Mouse (Mus musculus): ENCODE data around the gene Slc8b1.

Gene Slc8b1

GRCm38 (mm10) chr5:120568336-120568768 lies 57.4 kb downstream of the Slc8b1 start:
- peak; percentile 86 to 89 for DNase-seq

DNA sequence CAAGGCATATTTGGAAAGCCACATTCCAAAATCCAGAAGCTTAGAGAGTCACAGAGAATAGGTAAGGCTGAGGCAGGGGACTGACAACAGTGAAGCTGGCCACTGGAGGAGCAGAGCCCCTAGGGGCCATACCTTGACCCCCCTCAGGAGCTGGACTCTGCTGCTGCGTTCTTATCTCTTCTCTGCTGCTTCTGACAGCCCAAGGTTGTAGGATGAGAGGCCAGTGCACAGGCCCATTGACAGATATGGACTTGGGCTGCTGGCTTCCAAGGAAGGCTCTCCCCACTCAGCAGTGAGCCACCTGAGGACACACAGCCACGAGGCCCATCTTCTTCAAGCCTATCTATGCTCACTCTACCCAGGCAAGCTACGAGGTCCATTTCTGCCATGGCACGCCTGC lies 58.0 kb downstream of the Slc8b1 start:
- DNase-seq, result no peak

GRCm38 (mm10) chr5:120569791-120570190 lies 58.8 kb downstream of the Slc8b1 start:
- no peak for DNase-seq

DNA sequence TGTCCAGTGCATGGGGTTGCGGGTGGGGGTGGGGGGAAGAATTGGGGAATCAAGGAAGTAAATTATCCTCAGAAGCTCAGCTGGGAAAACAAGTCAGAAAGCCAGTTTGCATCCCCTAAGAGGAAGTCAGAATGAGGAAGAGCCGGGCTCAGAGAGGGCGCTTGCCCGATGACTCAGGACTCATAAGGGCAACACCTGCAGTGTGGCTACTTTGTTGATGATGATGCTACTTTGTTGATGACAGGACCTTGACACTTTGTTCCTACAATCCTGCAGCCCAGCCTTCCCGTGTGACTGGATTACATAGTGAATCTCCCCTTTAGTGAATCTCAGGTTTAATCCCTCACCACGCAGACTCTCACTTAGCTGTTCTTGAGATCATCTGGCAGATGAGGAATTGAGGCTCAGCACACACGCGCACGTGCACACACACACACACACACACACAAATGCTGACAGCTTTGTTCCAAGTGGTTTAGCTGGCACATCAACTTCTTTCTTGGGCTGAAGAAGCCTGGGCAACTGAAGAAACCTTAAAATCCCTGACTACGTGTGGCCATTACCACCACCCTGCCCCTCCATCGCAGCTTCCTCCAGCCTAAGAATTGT lies 59.4 kb downstream of the Slc8b1 start:
- no peak for DNase-seq

DNA sequence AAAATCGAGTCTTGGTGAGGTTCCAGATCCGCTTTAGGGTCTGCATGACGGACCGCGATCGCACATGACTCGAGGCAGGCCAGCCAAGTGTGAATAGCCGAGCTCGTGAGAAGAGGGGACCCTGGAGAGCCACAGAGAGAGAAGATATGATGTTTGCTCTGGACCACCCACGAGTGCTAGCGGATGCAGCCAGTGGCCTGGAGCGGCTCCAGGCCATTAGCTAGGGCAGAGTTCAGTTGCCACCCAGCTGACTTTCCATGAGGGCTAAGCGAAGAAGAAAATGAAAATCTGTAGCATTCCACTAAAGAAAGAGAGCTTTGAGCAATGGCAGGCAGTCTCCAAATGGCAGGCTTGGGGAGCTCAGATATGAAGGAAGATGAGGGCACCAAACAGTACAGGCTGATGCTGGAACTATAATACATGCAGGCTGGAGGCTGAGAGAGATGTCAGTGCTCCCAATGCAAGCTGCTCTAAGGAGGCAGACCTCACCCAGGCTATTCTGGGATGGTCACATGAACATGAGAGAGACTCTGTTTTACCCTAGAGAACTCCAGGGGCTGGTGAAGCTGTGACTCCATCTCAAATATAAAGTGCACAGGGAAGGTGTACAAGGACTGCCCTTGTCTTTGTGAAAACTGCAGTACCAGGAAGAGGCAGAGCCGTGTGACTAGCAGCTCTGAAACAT lies 60.2 kb downstream of the Slc8b1 start:
- DNase-seq, result peak; percentile 61 to 62

DNA sequence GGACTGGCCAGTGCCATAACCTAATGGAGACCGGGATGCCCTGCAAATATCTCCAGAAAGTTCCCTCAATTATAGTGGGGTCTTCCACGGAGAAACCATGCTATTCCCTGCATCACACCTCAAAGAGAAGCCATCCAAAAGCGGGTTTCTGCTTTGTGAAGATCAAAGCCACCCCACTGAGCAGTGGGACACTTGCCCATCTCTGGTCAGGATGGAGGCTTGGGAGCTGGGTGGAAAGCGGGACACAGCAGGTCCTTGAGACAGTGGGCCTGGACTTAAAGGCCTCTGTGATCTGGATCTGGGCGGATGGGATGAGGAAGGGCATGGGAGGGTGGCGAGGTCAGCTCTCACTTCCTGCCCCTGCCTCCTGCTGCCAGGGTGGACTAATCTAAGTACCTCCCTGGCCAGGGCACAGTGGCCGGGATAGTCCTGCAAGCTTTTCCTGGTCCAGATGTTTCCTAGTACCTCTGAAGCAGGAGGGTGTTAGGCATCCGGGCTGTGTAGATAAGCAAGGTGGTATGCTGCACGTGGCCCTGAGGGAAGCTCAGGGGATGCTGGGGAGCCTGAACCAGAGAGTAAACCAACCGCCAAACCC lies 63.6 kb downstream of the Slc8b1 start:
- peak; percentile 68 to 71 for DNase-seq

GRCm38 (mm10) chr5:120576781-120577301 lies 65.9 kb downstream of the Slc8b1 start:
- DNase-seq, result peak; percentile 56 to 57

GRCm38 (mm10) chr5:120577935-120578441 lies 67.0 kb downstream of the Slc8b1 start:
- DNase-seq, result peak; percentile 63 to 66

GRCm38 (mm10) chr5:120578504-120579081 lies 67.6 kb downstream of the Slc8b1 start:
- DNase-seq, result peak; percentile 65 to 72

DNA sequence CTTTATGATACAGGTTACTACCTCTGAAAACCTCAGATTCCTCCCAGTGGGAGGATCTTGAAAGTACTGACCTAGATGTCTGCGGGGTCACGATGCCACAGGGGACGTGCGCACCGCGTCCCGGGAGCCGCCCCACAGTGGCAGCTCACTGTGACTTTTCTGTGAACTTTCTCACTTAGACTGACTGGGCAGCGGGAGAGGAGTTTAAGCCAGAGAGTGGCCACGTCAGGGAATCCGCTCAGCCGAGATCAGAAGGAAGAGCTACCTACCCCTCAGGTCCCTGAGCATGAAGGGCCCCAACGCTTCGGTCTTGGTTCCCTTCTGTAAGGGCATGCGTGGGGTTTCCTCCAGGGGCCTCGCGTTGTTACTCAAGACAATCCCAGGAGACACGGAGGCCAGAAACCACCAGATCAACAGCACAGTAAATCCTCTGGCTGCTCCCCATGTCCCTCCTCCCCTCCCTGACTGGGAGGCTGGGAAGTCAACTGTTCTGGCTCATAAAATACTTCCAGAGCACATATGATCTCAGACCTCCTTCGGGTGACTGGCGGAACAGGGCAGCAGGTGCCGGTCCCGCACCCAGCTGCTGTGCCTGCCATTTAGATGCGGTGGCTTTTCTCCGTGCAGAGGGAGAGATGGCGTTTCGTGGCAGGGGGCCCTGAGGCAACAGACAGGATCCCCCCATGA lies 68.4 kb downstream of the Slc8b1 start:
- DNase-seq, result peak; percentile 73 to 80

DNA sequence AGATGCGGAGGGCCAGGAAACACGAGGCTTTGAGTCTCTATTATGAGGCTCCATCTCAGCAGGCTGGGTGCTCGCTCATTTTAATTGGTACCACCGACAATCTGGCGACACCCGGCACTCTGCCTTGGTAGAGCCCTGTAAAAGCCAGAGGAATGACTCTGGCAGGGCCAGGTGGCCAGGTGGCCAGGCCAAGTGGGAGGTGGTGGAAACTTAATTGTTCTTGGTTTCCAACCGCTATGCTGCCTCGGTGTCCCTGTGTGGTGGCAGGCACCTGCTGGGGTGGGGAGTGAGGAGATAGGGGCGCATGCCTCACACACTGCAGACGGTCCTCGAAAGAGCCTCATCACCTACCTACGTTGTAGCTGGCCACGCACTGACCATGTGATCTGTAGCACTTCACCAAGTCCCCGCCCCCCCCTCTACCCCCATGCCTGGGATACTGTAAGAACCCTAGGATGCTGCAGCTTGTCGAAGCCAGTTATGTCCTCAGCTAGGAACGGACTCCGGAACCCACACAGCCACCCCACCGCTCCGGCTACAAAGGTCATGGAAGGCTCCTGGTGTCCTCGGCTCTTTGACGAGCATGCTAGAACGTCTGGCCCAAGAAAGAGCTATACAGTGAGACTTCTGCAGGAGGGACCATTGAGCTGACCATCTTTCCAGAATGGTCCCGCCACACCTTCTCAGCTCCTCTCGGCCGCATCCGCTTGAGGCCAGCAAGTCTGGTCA lies 69.1 kb downstream of the Slc8b1 start:
- DNase-seq, result peak in 1 of 2 experiments; percentile 50

DNA sequence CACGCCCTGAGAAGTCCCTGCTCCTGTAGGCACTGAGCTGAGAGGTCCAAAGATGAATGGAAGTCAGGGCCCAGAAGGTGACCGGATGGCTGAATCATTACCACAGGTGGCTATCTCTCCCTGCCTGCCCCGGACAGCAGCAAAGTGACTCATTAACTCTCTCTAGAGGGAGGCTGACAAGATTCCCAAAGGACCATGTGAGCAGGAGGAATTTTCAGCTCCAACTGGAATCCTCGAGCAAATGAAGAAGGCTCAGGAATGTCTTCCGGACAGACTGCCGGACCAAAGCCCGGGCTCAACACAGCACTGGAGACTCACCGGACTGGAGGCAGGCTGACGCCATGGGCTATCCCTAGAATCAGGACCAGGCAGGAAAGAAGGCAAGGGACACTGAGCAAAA lies 71.0 kb downstream of the Slc8b1 start:
- DNase-seq, result no peak

GRCm38 (mm10) chr5:120583511-120583910 lies 72.5 kb downstream of the Slc8b1 start:
- no peak for DNase-seq
